Mouse (Mus musculus): ENCODE results near the gene Serpina7. TPM values are rescaled to one million over a fixed set of nuclear protein-coding genes. Genes with fewer than 3 reads are reported as not detected.

Serpina7 gene
- polyA plus RNA-seq (2014; fragmentation: Nextera tagmentation; extraction: Ambion mirVana), result not detected in 2 replicates

DNA sequence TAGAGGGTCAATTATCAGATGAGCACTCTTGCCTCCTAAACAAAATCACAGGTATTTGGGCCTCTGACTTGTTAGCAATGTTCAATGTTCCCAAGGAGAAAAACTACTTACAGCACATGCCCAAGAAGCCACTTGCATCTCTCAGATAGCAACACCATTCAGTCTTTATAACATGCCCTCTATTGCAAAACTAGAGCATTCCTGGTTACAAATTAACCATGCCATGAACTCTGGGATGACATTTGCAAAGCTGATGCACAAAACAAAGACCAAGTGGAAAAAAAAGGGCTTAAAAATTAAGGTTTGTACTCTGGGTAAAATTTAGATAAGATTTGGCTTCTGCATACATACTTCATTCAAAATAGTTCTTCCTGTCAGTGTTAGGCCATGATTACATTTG is at the start of gene Serpina7:
Serpina7 (minus strand) TSS at position 160 of the 400 bp plus-strand sequence.
- no peak within 1 kb of the TSS for H3K27ac ChIP-seq (replicated peaks; ENCODE audit: low read depth, low read length)
- DNase-seq (ENCODE audit: low spot score) (no peak), ATAC-seq (replicated peaks; ENCODE audit: insufficient number of reproducible peaks, low FRiP score, low TSS enrichment, low read depth) (no peak)
- H3K36me3 ChIP-seq (replicated peaks; ENCODE audit: control insufficient read depth, insufficient read depth, low read depth, low read length), result no peaks in the 10 kb centered on the region
- no peak within 1 kb of the TSS for H3K4me2 ChIP-seq (ENCODE audit: low read depth, low read length)
- no peaks in the 10 kb centered on the region for H3K4me1 ChIP-seq (ENCODE audit: control insufficient read depth, insufficient read depth, low read length)
- H3K9ac ChIP-seq (replicated peaks; ENCODE audit: low read length), result no peak within 1 kb of the TSS
- H3K9me3 ChIP-seq (replicated peaks; ENCODE audit: control insufficient read depth, low read length), result no peaks in the 10 kb centered on the region
- no peak within 1 kb of the TSS for H3K4me3 ChIP-seq (ENCODE audit: low read depth, low read length)
- H3K27me3 ChIP-seq (ENCODE audit: control insufficient read depth, insufficient read depth, low read length), result no peaks in the 10 kb centered on the region

DNA sequence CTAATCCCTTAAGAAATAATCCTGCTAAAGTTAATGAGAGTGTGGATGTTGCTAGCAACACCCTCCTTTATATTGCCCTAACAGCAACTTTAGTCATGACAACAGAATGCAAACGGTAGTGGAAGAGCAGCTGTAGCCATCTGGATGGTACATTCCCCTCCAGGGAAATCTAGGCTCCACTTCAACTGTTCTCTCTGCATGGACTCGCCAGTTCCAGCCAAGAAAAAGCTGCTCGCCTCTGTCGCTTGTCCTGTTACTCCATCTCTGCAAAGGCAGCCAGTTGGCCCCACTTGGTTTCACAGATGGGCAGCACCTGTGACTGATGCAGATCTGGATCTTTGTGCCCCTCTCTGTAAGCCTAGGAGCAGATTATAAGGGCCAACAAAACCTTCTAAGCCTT is 49.0 kb upstream of the Serpina7 start:
- ATAC-seq (replicated peaks; ENCODE audit: insufficient number of reproducible peaks, low FRiP score, low TSS enrichment, low read depth), result no peak
- WGBS, result 51% methylated on average over 4 of the region's 4 CpGs
- Histone ChIP-seq H3K4me1 (ENCODE audit: control insufficient read depth, insufficient read depth, low read length) (no peaks in the 10 kb centered on the region), H3K4me2 (ENCODE audit: low read depth, low read length) (no peak overlapping the region), H3K27me3 (ENCODE audit: control insufficient read depth, insufficient read depth, low read length) (no peaks in the 10 kb centered on the region), H3K9me3 (replicated peaks; ENCODE audit: control insufficient read depth, low read length) (no peaks in the 10 kb centered on the region), H3K4me3 (ENCODE audit: low read depth, low read length) (no peak overlapping the region), H3K27ac (replicated peaks; ENCODE audit: low read depth, low read length) (no peak overlapping the region), H3K9ac (replicated peaks; ENCODE audit: low read length) (no peak overlapping the region), H3K36me3 (replicated peaks; ENCODE audit: control insufficient read depth, insufficient read depth, low read depth, low read length) (no peaks in the 10 kb centered on the region)
- DNase-seq (ENCODE audit: low spot score), result no peak

DNA sequence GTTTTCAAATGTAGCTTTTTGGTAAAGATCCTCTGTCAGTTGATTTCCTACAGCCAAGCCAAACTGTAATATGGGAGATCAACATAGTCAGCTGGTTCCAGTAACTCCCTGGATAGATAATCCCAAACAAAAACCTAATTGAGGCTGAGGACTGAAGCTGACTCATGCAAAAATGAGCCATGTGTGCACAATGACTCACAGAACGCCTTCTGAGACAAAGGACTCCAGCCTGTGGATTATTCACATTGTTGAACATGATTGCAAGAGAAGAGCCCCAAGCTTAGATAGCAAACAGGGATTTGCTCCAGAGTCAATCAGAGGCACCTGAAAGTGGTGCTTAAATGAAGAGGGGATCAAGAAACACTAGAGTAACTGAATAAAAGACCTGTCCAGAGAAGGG is 12.2 kb upstream of the Serpina7 start:
- no peak for DNase-seq (ENCODE audit: low spot score)
- Histone ChIP-seq H3K4me2 (ENCODE audit: low read depth, low read length) (no peak overlapping the region), H3K27ac (replicated peaks; ENCODE audit: low read depth, low read length) (no peak overlapping the region), H3K4me1 (ENCODE audit: control insufficient read depth, insufficient read depth, low read length) (no peaks in the 10 kb centered on the region), H3K27me3 (ENCODE audit: control insufficient read depth, insufficient read depth, low read length) (no peaks in the 10 kb centered on the region), H3K9me3 (replicated peaks; ENCODE audit: control insufficient read depth, low read length) (no peaks in the 10 kb centered on the region), H3K36me3 (replicated peaks; ENCODE audit: control insufficient read depth, insufficient read depth, low read depth, low read length) (no peaks in the 10 kb centered on the region), H3K9ac (replicated peaks; ENCODE audit: low read length) (no peak overlapping the region), H3K4me3 (ENCODE audit: low read depth, low read length) (no peak overlapping the region)
- 55% methylated on average over 1 of the region's 1 CpGs for WGBS
- ATAC-seq (replicated peaks; ENCODE audit: insufficient number of reproducible peaks, low FRiP score, low TSS enrichment, low read depth), result no peak

DNA sequence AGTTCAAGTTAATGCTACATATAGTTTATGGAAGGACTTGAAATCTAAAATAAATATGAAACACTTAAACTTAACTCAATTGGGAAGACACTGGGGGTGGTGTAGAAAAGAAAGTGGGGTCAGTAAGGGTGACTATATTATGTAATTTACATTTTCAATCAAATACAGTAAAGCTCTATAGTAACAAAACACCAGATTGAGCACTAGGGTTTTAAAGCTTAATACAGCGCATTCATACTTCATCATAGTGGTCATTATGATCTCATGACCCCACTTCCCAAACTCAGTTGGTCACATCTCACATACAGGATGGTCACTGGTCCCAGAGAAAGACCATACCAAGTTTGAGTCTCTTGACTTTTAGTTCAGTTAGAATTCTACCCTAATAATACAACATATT is 907 bp upstream of the Serpina7 start, which contains the start of gene 4930513O06Rik:
4930513O06Rik (plus strand) TSS at position 301 of the 400 bp plus-strand sequence.
- DNase-seq (ENCODE audit: low spot score) (no peak), ATAC-seq (replicated peaks; ENCODE audit: insufficient number of reproducible peaks, low FRiP score, low TSS enrichment, low read depth) (no peak)
- H3K4me1 ChIP-seq (ENCODE audit: control insufficient read depth, insufficient read depth, low read length), result no peaks in the 10 kb centered on the region
- no peak within 1 kb of the TSS for H3K9ac ChIP-seq (replicated peaks; ENCODE audit: low read length)
- no peak within 1 kb of the TSS for H3K4me2 ChIP-seq (ENCODE audit: low read depth, low read length)
- H3K4me3 ChIP-seq (ENCODE audit: low read depth, low read length), result no peak within 1 kb of the TSS
- no peaks in the 10 kb centered on the region for H3K36me3 ChIP-seq (replicated peaks; ENCODE audit: control insufficient read depth, insufficient read depth, low read depth, low read length)
- H3K27ac ChIP-seq (replicated peaks; ENCODE audit: low read depth, low read length), result no peak within 1 kb of the TSS
- no peaks in the 10 kb centered on the region for H3K9me3 ChIP-seq (replicated peaks; ENCODE audit: control insufficient read depth, low read length)
- WGBS, result 89% methylated on average over 1 of the region's 1 CpGs
- no peaks in the 10 kb centered on the region for H3K27me3 ChIP-seq (ENCODE audit: control insufficient read depth, insufficient read depth, low read length)

DNA sequence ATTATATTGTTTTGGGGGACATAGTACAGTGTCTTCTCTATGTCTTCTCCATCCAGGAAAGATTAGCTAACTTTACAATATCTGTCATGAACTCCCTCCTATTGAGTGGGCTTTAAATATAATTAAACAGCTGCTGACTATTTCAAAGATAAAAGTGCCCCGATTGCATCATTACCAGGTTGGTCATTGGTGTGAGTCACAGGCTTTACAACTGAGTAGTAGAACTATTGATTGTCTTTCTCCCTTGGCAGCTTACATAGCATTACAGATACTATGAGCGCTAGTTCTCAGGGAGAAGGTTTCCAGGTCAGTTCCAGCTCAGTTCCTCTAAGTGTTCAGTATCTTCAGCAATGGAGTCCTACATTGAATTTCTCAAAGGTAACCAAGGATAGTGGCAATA is 6.5 kb downstream of the Serpina7 start:
- Histone ChIP-seq H3K4me3 (ENCODE audit: low read depth, low read length) (no peak overlapping the region), H3K27ac (replicated peaks; ENCODE audit: low read depth, low read length) (no peak overlapping the region), H3K4me1 (ENCODE audit: control insufficient read depth, insufficient read depth, low read length) (no peaks in the 10 kb centered on the region), H3K9ac (replicated peaks; ENCODE audit: low read length) (no peak overlapping the region), H3K27me3 (ENCODE audit: control insufficient read depth, insufficient read depth, low read length) (no peaks in the 10 kb centered on the region), H3K4me2 (ENCODE audit: low read depth, low read length) (no peak overlapping the region), H3K36me3 (replicated peaks; ENCODE audit: control insufficient read depth, insufficient read depth, low read depth, low read length) (no peaks in the 10 kb centered on the region), H3K9me3 (replicated peaks; ENCODE audit: control insufficient read depth, low read length) (no peaks in the 10 kb centered on the region)
- no peak for DNase-seq (ENCODE audit: low spot score)
- WGBS, result 90% methylated on average over 2 of the region's 2 CpGs
- no peak for ATAC-seq (replicated peaks; ENCODE audit: insufficient number of reproducible peaks, low FRiP score, low TSS enrichment, low read depth)

DNA sequence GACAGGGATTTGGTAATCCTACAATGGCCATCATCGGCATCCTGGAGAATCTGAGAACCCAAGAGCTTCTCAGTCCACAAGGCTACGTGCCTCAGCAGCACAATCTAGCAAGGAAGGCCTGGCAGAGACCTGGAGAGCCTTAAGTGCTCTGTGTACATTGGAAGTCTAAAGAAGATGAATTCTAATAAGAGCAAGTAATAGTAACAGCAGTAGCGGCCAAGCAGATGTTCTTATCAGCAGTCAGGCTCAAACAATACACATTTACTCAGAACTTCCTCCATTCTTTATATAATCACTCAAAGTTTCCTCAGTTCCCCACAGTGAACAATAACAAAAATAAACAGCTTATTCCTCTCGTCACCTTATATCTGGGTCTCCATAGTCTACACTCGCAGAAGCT is 21.0 kb downstream of the Serpina7 start:
- no peak overlapping the region for H3K4me2 ChIP-seq (ENCODE audit: low read depth, low read length)
- H3K4me1 ChIP-seq (ENCODE audit: control insufficient read depth, insufficient read depth, low read length), result no peaks in the 10 kb centered on the region
- no peak overlapping the region for H3K9ac ChIP-seq (replicated peaks; ENCODE audit: low read length)
- 68% methylated on average over 5 of the region's 5 CpGs for WGBS
- H3K27me3 ChIP-seq (ENCODE audit: control insufficient read depth, insufficient read depth, low read length), result no peaks in the 10 kb centered on the region
- no peaks in the 10 kb centered on the region for H3K36me3 ChIP-seq (replicated peaks; ENCODE audit: control insufficient read depth, insufficient read depth, low read depth, low read length)
- ATAC-seq (replicated peaks; ENCODE audit: insufficient number of reproducible peaks, low FRiP score, low TSS enrichment, low read depth), result no peak
- DNase-seq (ENCODE audit: low spot score), result no peak
- H3K27ac ChIP-seq (replicated peaks; ENCODE audit: low read depth, low read length), result no peak overlapping the region
- H3K9me3 ChIP-seq (replicated peaks; ENCODE audit: control insufficient read depth, low read length), result no peaks in the 10 kb centered on the region
- no peak overlapping the region for H3K4me3 ChIP-seq (ENCODE audit: low read depth, low read length)

DNA sequence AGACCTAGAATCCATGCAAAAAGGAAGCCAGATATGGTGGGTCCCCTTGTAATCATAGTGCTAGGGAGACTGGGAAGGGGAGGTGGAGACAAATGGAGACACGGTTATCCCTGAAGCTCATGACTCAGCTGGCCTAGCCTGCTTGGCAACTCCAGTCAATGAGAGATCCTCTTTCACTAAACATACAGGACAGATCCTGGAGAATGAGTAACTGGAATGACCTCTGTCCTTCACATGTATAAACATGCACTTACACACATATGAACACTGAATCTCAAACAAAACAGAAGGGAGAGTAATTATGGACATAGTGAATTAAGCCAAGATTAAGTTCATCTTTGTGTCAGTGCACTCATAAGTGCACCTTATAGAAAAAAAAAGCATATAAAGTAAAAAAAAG is 31.9 kb downstream of the Serpina7 start:
- no peaks in the 10 kb centered on the region for H3K9me3 ChIP-seq (replicated peaks; ENCODE audit: control insufficient read depth, low read length)
- 85% methylated on average over 1 of the region's 1 CpGs for WGBS
- H3K9ac ChIP-seq (replicated peaks; ENCODE audit: low read length), result no peak overlapping the region
- H3K4me3 ChIP-seq (ENCODE audit: low read depth, low read length), result no peak overlapping the region
- H3K4me1 ChIP-seq (ENCODE audit: control insufficient read depth, insufficient read depth, low read length), result no peaks in the 10 kb centered on the region
- no peaks in the 10 kb centered on the region for H3K36me3 ChIP-seq (replicated peaks; ENCODE audit: control insufficient read depth, insufficient read depth, low read depth, low read length)
- no peak for DNase-seq (ENCODE audit: low spot score)
- no peak for ATAC-seq (replicated peaks; ENCODE audit: insufficient number of reproducible peaks, low FRiP score, low TSS enrichment, low read depth)
- H3K27ac ChIP-seq (replicated peaks; ENCODE audit: low read depth, low read length), result no peak overlapping the region
- no peaks in the 10 kb centered on the region for H3K27me3 ChIP-seq (ENCODE audit: control insufficient read depth, insufficient read depth, low read length)
- no peak overlapping the region for H3K4me2 ChIP-seq (ENCODE audit: low read depth, low read length)

DNA sequence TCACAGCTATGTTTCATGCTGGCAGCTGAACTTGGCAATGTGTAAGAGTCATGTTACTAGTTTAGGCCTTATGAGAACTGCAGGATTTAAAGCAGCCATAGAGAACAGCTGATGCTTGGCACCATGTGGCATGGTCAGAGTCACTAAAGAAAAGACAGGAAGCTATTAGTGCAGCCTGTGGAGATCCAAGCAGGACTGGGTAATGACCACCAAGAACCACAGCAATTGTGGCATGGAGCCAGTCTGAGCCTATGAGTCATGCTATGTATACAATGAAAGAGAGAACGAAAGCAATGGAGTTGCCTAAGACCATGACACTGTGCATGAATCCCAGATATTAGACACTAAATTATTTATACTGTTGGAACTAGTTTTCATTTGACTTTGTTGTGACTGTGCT is 33.1 kb downstream of the Serpina7 start:
- DNase-seq (ENCODE audit: low spot score), result no peak
- Histone ChIP-seq H3K9me3 (replicated peaks; ENCODE audit: control insufficient read depth, low read length) (no peaks in the 10 kb centered on the region), H3K4me2 (ENCODE audit: low read depth, low read length) (no peak overlapping the region), H3K27me3 (ENCODE audit: control insufficient read depth, insufficient read depth, low read length) (no peaks in the 10 kb centered on the region), H3K27ac (replicated peaks; ENCODE audit: low read depth, low read length) (no peak overlapping the region), H3K4me1 (ENCODE audit: control insufficient read depth, insufficient read depth, low read length) (no peaks in the 10 kb centered on the region), H3K9ac (replicated peaks; ENCODE audit: low read length) (no peak overlapping the region), H3K4me3 (ENCODE audit: low read depth, low read length) (no peak overlapping the region), H3K36me3 (replicated peaks; ENCODE audit: control insufficient read depth, insufficient read depth, low read depth, low read length) (no peaks in the 10 kb centered on the region)
- ATAC-seq (replicated peaks; ENCODE audit: insufficient number of reproducible peaks, low FRiP score, low TSS enrichment, low read depth), result no peak
- 68% methylated on average over 1 of the region's 1 CpGs for WGBS
